Mouse (Mus musculus) olfactory bulb, adult 2 months (tissue): ENCODE measurements around the gene Galnt6.

Experiments
- CTCF ChIP-seq: fragments of 200-500 bp; IDR thresholded peaks from 2 replicates; pipeline ENCODE4 v1.5.1; 2012; ENCODE audit warnings: low read depth, mild to moderate bottlenecking, low read length, moderate library complexity; ENCODE audit not compliant: insufficient read depth
- POLR2A ChIP-seq: fragments of 200-500 bp; IDR thresholded peaks from 2 replicates; pipeline ENCODE4 v1.6.1; 2012; ENCODE audit warnings: mild to moderate bottlenecking, low read depth, low read length, moderate library complexity; ENCODE audit not compliant: insufficient read depth

DNA sequence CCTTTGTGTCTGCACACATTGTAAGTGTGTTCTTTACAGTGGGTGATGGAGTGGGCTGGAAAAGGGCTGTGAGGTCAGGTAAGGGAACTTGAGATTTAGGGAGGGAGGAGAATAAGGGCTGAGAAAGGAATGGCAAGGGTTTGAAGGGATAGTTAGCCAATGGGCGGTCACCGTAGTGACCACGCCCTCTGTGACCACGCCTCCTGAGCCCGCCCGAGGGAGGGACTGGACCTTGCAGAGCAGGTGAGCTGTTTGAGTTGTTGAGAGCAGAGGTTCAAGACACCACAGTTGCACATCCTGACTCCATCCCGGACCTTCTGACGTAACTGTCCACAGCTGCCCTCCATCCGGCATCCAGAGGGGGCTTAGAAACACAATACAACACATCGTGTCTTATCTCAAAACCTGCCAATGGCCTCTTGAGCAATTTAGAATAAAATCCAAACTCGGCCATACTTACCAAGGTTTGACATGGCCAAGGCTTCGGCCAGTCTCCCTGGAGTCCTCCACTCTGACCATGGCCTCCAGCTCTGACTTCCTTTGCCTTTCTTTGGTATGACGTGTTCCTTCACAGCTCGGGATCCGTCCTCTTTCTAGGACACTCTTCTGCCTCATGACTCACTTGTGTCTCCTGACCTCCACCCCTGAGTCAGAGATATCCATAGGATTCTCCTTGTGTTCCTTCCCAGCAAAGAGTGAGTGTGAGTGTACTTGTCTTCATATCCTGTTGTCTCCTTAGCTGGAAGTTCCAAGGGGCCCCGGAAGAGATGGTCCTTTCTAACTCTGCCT, 35.2 kb upstream of the Galnt6 start:
- no peak for TF ChIP-seq POLR2A
- TF ChIP-seq CTCF = no peak
